Mouse (Mus musculus) heart, adult 2 months (tissue): ENCODE measurements at regions not wholly inside any gene's neighbourhood (a gene's known extent, or its start where the extent isn't known, plus 50 kb on each side); places are given as distances from the start of the nearest gene placed in this dataset.

Source experiments
- DNase-seq, 2 experiments: peaks; one replicate each; pipeline ENCODE4 v3.0.0; 2021
- H3K27ac ChIP-seq: fragments of 200-600 bp; 2 replicates; pipeline ENCODE4 v1.8.1; 2022
- H3K27me3 ChIP-seq: fragments of 200-500 bp; 2 replicates; pipeline ENCODE4 v1.6.1; 2012; ENCODE audit warnings: mild to moderate bottlenecking, low read length, inconsistent platforms, mixed read lengths; ENCODE audit not compliant: control insufficient read depth, insufficient read depth
- H3K36me3 ChIP-seq: fragments of 200-500 bp; 2 replicates; pipeline ENCODE4 v1.6.1; 2012; ENCODE audit warnings: low read length, inconsistent platforms; ENCODE audit not compliant: control insufficient read depth, insufficient read depth
- H3K4me1 ChIP-seq: fragments of 200-500 bp; 2 replicates; pipeline ENCODE4 v1.6.1; 2011; ENCODE audit warnings: low read length; ENCODE audit not compliant: control insufficient read depth, insufficient read depth
- H3K4me3 ChIP-seq: fragments of 200-600 bp; 2 replicates; pipeline ENCODE4 v1.8.1; 2022
- H3K79me2 ChIP-seq: fragments of 200-500 bp; replicated peaks from 2 replicates; pipeline ENCODE4 v1.6.1; 2012; ENCODE audit warnings: mild to moderate bottlenecking, inconsistent platforms, low read length, moderate library complexity, mixed read lengths; ENCODE audit not compliant: control insufficient read depth, insufficient read depth
- H3K9ac ChIP-seq: fragments of 200-500 bp; 2 replicates; pipeline ENCODE4 v1.6.1; 2012; ENCODE audit warnings: low read depth, mild to moderate bottlenecking, control low read depth, inconsistent platforms, low read length, mixed read lengths
- CTCF ChIP-seq: fragments of 200-600 bp; IDR thresholded peaks from 2 replicates; pipeline ENCODE4 v1.8.1; 2022; ENCODE audit warnings: antibody characterized with exemption, mild to moderate bottlenecking, moderate library complexity
- EP300 ChIP-seq: fragments of 200-500 bp; IDR thresholded peaks from 2 replicates; pipeline ENCODE4 v1.6.1; 2011; ENCODE audit warnings: low read depth, low read length, control low read depth; ENCODE audit not compliant: insufficient read depth
- POLR2A ChIP-seq: fragments of 200-500 bp; IDR thresholded peaks from 2 replicates; pipeline ENCODE4 v1.6.1; 2011; ENCODE audit warnings: mild to moderate bottlenecking, low read depth, low read length, control low read depth; ENCODE audit not compliant: insufficient read depth
- WGBS: fragments of 180-500 bp; shearing (Covaris S2); methylation state at CpG from one replicate; pipeline ENCODE4 v1.1.7; 2018; 5-methylcytosine and 5-hydroxymethylcytosine counted together
- intact Hi-C: fragments of 180-260 bp; cut with DNase I; formaldehyde crosslinking; loops from one replicate; pipeline ENCODE4 v1.15.1; 2025

GRCm38 (mm10) chr5:116829771-116830170 is 238.2 kb upstream of the Srrm4 start:
- H3K9ac ChIP-seq: no peak overlapping the region
- no peaks in the 10 kb centered on the region for H3K79me2 ChIP-seq
- H3K4me1 ChIP-seq: no peaks in the 10 kb centered on the region
- no peaks in the 10 kb centered on the region for H3K36me3 ChIP-seq
- intact Hi-C loops: no loop called here
- no peaks in the 10 kb centered on the region for H3K27me3 ChIP-seq
- no peak overlapping the region for H3K4me3 ChIP-seq
- no peak for TF ChIP-seq CTCF
- H3K27ac ChIP-seq: no peak overlapping the region
- 13% methylated on average over 11 of the region's 11 CpGs for WGBS
- DNase-seq: no peak

GRCm38 (mm10) chr5:116823260-116823659 is 231.6 kb upstream of the Srrm4 start:
- no peak overlapping the region for H3K27ac ChIP-seq
- no peaks in the 10 kb centered on the region for H3K36me3 ChIP-seq
- no peaks in the 10 kb centered on the region for H3K79me2 ChIP-seq
- H3K9ac ChIP-seq: no peak overlapping the region
- WGBS: 68% methylated on average over 3 of the region's 3 CpGs
- intact Hi-C loops: no loop called here
- no peaks in the 10 kb centered on the region for H3K4me1 ChIP-seq
- H3K27me3 ChIP-seq: no peaks in the 10 kb centered on the region
- TF ChIP-seq POLR2A (no peak), EP300 (no peak), CTCF (no peak)
- H3K4me3 ChIP-seq: no peak overlapping the region
- no peak for DNase-seq

- 14% methylated on average over 14 of the region's 14 CpGs for WGBS
- Histone ChIP-seq H3K27me3 (no peaks in the 10 kb centered on the region), H3K4me3 (no peak overlapping the region), H3K79me2 (no peaks in the 10 kb centered on the region), H3K9ac (no peak overlapping the region), H3K36me3 (no peaks in the 10 kb centered on the region), H3K27ac (no peak overlapping the region), H3K4me1 (no peaks in the 10 kb centered on the region)
- TF ChIP-seq CTCF: no peak
- TF ChIP-seq POLR2A: no peak
- no peak for TF ChIP-seq EP300
- no peak for DNase-seq
- intact Hi-C loops: no loop called here
Observed at GRCm38 (mm10) chr5:116822141-116822540, 230.5 kb upstream of the Srrm4 start.

GRCm38 (mm10) chr5:116809799-116810198 is 218.2 kb upstream of the Srrm4 start:
- H3K4me1 ChIP-seq: no peaks in the 10 kb centered on the region
- H3K4me3 ChIP-seq: no peak overlapping the region
- no peaks in the 10 kb centered on the region for H3K27me3 ChIP-seq
- intact Hi-C loops: no loop called here
- 44% methylated on average over 2 of the region's 2 CpGs for WGBS
- no peak for TF ChIP-seq EP300
- no peak for TF ChIP-seq POLR2A
- TF ChIP-seq CTCF: no peak
- DNase-seq: no peak
- no peak overlapping the region for H3K9ac ChIP-seq
- no peaks in the 10 kb centered on the region for H3K36me3 ChIP-seq
- H3K79me2 ChIP-seq: no peaks in the 10 kb centered on the region
- no peak overlapping the region for H3K27ac ChIP-seq

GRCm38 (mm10) chr5:116809001-116809759 is 217.6 kb upstream of the Srrm4 start:
- Histone ChIP-seq H3K79me2 (no peaks in the 10 kb centered on the region), H3K27me3 (no peaks in the 10 kb centered on the region), H3K4me1 (no peaks in the 10 kb centered on the region), H3K9ac (no peak overlapping the region), H3K27ac (no peak overlapping the region), H3K36me3 (no peaks in the 10 kb centered on the region), H3K4me3 (no peak overlapping the region)
- intact Hi-C loops: no loop called here
- WGBS: 63% methylated on average over 17 of the region's 17 CpGs
- TF ChIP-seq POLR2A (no peak), CTCF (no peak), EP300 (no peak)
- DNase-seq: no peak

GRCm38 (mm10) chr5:116797460-116797859 is 205.8 kb upstream of the Srrm4 start:
- no peaks in the 10 kb centered on the region for H3K4me1 ChIP-seq
- DNase-seq: no peak
- H3K9ac ChIP-seq: no peak overlapping the region
- intact Hi-C loops: no loop called here
- H3K4me3 ChIP-seq: no peak overlapping the region
- H3K27me3 ChIP-seq: no peaks in the 10 kb centered on the region
- TF ChIP-seq CTCF: no peak
- TF ChIP-seq POLR2A: no peak
- no peak for TF ChIP-seq EP300
- no peak overlapping the region for H3K27ac ChIP-seq
- H3K79me2 ChIP-seq: no peaks in the 10 kb centered on the region
- WGBS: 27% methylated on average over 2 of the region's 2 CpGs
- no peaks in the 10 kb centered on the region for H3K36me3 ChIP-seq
